Mouse (Mus musculus): Measurements from ENCODE around the gene Aspscr1.

Aspscr1 gene

DNA sequence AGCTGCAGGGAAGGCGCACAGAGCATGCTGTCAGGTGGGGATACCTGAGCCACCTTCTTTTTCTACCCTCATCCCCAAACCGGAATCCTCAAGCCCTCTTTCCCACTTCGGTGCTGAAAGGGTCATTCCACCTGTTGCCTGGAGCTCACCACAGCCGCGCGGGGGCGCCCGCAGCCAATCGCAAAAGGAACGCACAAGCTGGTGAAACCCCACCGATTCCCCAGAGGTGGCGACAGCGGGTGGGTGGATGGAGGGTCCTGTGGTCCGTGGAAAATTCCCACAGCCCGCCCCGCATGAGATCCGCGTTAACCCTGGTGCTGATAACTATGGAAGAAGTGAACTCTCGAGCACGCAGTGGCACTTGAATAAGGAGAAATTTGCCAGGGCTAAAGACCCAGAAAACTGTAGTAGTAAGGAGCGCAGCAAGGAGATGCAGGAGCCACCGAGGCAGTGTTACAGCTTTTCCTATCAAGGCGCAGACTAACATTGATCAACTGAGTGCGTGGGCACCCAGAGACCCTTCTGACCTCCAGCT lies 13.8 kb upstream of the Aspscr1 start:
- ChIA-PET POLR2A (interaction anchor here (0.5 to 20.9 kb wide), 55 partner anchors 8 to 487 kb away, joined by 3 to 227 read pairs (median 4); partner anchors contain the start of genes Pycr1 (in 3 of the 4), Aspscr1 (in 2 of the 4), Cenpx (in 2 of the 4) and Lrrc45 (in 2 of the 4)), CTCF (interaction anchor here (0.6 to 3.1 kb wide), 62 partner anchors 9 to 382 kb away, joined by 3 to 25 read pairs (median 4); partner anchors contain the start of genes Cenpx (in 2 of the 4), Lrrc45 (in 2 of the 4), Dcxr (in 1 of the 4) and Mafg (in 1 of the 4))

DNA sequence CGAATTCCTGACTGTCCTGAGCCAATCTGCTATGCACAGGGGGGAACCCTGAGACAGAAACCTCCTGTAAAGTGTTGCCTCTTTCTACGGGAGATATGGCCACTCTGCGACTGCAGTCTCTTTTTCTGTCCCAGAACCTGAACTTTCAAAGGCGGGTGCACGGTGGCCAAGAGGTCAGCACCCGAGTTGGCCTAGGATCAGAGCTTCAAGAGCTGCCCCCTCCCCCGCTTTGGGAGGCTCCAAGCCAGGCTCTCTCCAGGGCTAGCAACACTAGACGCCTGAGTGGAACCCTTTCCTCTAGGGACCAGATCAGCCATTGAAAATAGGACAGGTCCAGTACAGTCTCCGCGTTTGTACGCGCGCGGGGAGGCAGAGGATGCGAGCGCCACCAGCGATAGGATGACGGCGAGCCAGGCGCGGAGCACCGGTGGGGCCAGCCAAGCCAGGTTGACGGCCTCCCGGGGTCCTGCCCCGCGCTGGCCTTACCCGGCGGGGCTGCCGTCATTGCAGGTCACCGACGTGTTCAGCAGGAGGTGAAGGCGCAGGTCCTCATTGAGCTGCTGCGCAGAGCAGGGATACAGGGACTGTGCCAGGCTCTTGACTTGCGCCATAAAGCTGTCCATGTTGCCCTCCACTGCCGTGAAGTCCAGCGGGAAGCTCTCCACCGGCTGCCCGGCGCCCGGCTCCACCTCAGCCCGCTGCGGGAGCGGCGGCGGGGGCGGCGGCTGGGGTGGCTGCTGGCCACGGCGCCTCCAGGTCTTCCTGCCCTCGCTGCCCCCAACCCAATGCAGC lies 13.1 kb upstream of the Aspscr1 start:
- ChIA-PET POLR2A (interaction anchor here (0.5 to 20.9 kb wide), 72 partner anchors 7 to 486 kb away, joined by 3 to 227 read pairs (median 4); partner anchors contain the start of genes Pycr1 (in 3 of the 4), Rac3 (in 3 of the 4), Aspscr1 (in 2 of the 4) and Cenpx (in 2 of the 4)), CTCF (interaction anchor here (0.6 to 3.1 kb wide), 67 partner anchors 8 to 381 kb away, joined by 3 to 25 read pairs (median 4); partner anchors contain the start of genes Cenpx (in 2 of the 4), Lrrc45 (in 2 of the 4), Dcxr (in 1 of the 4) and Mafg (in 1 of the 4))

DNA sequence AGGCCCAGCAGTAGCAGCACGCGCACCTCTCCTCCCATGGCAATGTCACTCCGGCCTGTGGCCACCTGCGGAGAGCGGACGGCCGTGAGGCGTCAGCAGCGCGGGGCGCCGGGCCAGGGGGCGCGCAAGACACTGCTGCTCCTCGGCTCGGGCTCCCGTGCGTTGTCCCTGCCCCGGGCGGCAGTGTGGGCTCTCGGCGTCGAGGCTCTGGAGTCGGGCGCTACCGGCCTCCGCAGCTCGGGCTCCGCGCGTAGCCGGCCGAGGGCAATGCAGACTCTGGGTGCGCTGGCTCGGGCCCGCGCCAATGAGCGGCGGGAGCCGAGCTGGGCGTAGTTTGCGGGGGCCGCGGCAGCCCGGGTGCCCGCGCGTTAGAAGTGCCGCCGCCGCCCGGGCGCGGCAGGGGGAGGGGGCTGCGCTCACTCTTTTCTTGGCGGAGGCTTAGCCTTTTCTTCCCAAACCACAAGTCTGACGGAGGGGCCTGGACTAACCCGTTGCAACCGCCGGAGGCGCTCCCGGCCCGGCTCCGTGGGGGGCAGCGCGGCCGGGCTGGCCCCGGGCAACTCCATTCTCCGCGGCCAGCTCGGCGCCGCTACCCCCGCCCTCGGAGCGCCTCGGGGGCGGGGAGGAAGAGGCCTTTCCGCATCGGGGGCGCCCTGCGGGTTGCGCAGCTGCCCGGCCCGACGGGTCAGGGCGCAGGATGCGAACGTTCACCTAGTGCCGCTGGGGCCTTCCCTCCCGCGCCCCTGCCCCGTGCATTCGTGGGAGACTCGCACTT lies 12.3 kb upstream of the Aspscr1 start:
- ChIA-PET POLR2A (interaction anchor here (0.6 to 20.9 kb wide), 45 partner anchors 9 to 191 kb away, joined by 3 to 227 read pairs (median 4); partner anchors contain the start of genes Pycr1 (in 3 of the 4), Aspscr1 (in 2 of the 4), Cenpx (in 2 of the 4) and Lrrc45 (in 2 of the 4)), CTCF (interaction anchor here (0.5 to 3.1 kb wide), 26 partner anchors 16 to 1304 kb away, joined by 3 to 25 read pairs (median 4); partner anchors contain the start of genes Pycr1 (in 2 of the 4), Cenpx (in 1 of the 4), Dcxr (in 1 of the 4) and Lrrc45 (in 1 of the 4))

DNA sequence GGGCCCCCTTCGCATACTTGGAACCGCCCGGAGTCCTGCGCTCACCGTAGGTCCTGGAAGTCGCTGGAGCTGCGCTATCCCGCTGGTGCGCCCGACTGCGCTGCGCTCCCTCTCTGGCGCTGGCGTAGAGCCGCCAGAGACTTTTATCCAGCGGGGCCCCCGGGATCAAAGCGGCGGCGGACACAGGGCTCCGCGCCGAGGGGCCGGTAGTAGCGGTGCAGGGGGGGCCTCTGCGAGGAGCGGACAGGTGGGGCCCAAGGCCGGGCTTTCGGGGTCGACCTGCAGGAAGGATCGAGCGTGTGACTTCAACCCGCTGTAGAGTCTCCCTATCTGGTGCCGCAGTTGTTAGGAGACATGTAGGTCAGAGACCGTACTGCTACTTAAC lies 11.7 kb upstream of the Aspscr1 start, which contains the start of gene Notum:
Gene Notum, minus strand, starts transcription at position 100 of the 385 bp plus-strand sequence.
- CTCF ChIA-PET: interaction anchor here (0.5 to 3.1 kb wide), 16 partner anchors 16 to 1305 kb away, joined by 3 to 25 read pairs (median 4); partner anchors contain the start of genes Pycr1 (in 2 of the 4), Cenpx (in 1 of the 4), Lrrc45 (in 1 of the 4) and Mafg (in 1 of the 4)
- POLR2A ChIA-PET: interaction anchor here (0.6 to 34.4 kb wide), 29 partner anchors 9 to 191 kb away, joined by 3 to 509 read pairs (median 4); partner anchors contain the start of genes Pycr1 (in 4 of the 4), Aspscr1 (in 2 of the 4), Cenpx (in 2 of the 4) and Lrrc45 (in 2 of the 4)

DNA sequence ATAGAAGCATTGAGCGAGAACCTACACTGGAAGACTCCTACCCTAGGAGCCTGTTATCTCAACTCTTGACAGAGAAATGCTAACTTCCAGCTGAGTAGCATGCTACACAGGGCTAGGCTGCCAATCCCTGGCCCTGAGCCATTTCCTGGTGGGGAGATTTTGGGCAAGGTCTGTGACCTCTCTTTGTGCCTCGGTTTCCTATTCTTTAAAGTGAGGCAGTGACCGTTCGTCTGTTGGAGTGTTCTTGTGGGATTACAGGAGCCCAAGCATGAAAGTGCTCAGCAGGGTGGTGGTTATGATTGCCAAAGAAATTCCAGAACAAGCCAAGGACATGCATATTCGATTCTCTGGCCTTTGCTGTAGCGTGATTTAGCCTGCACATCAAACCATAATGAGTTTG lies 10.0 kb upstream of the Aspscr1 start:
- CTCF ChIA-PET: no interaction called here
- POLR2A ChIA-PET: interaction anchor here in 3 of 4 experiments (0.7 to 34.4 kb wide), 12 partner anchors 11 to 189 kb away, joined by 3 to 509 read pairs (median 4); partner anchors contain the start of genes Mafg (in 2 of the 3), Pycr1 (in 2 of the 3), Aspscr1 (in 1 of the 3) and Cenpx (in 1 of the 3)

DNA sequence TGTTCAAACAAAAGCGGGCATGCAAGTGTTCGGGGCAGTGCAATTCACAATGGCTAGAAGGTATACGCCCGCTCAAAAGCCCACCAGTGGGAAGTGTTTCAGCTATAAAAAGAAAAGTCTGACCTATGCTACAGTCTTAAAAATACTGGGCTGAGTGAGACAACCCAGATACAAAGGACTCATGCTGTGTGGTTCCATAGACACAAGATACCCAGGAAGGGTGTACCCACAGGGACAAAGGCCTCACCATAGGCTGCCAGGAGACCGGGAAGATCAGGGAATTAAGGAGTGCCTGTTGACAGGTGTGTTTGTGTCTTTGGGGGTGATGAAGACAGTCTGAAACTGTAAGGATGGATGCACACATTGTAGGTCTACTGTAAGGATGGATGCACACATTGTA lies 9.1 kb upstream of the Aspscr1 start:
- CTCF ChIA-PET: interaction anchor here in 1 of 4 experiments (1.1 kb wide), 1 partner anchor 56 kb away, joined by 3 read pairs; no protein-coding TSS in a partner anchor
- POLR2A ChIA-PET: interaction anchor here in 3 of 4 experiments (1.2 to 34.4 kb wide), 10 partner anchors 8 to 90 kb away, joined by 3 to 509 read pairs (median 32); partner anchors contain the start of genes Mafg (in 2 of the 3), Pycr1 (in 2 of the 3), Cenpx (in 1 of the 3) and Lrrc45 (in 1 of the 3)

DNA sequence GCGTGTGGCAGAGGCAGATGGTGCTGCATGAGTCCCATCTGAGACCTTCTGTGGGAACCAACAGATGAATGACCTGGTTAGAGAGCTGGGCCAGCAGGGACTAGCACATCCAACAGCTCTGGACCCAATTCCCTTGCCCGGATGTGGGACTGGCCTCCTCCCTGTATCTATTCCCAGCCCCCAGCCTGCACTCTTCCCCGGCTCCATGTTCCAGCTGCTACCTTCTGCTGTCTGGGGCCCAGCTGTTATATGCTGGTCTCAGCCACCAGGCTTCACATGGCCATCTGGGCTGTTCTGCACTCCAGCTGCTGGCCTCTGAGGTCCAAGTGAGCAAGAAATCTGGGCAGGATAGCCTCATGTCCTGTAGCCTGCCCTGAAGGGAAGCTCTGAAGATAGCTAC lies 7.4 kb upstream of the Aspscr1 start:
- CTCF ChIA-PET: interaction anchor here (0.5 to 3.2 kb wide), 15 partner anchors 13 to 111 kb away, joined by 3 to 13 read pairs (median 4); partner anchors contain the start of genes Cenpx (in 1 of the 4), Lrrc45 (in 1 of the 4), Mafg (in 1 of the 4) and Pycr1 (in 1 of the 4)
- POLR2A ChIA-PET: interaction anchor here in 3 of 4 experiments (0.6 to 34.4 kb wide), 53 partner anchors 8 to 723 kb away, joined by 3 to 509 read pairs (median 6); partner anchors contain the start of genes Mafg (in 3 of the 3), Pycr1 (in 3 of the 3), Cenpx (in 2 of the 3) and Dcxr (in 2 of the 3)

DNA sequence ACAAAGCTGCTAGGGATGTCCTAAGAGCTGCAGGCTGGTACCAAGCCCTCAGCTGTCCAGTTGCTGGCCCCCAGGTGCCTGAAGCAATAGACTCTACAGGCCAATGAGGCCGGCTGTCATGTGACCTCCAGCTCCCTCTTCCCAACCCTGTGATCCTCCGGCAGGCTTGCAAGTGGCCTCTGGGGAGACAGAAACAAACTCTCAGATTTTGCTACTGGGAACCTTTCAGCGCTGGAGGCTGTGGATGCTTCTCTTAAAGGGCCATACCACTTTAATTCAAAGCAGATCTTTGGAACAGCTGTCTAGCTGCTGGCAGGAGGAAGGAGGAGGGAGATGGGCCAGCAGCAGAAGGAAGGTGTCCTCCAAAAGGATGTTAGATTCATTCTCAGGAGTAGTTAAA lies 6.2 kb upstream of the Aspscr1 start:
- ChIA-PET CTCF (interaction anchor here in 3 of 4 experiments (0.8 to 3.2 kb wide), 10 partner anchors 23 to 110 kb away, joined by 3 to 13 read pairs (median 4); partner anchors contain the start of genes Cenpx (in 1 of the 3), Lrrc45 (in 1 of the 3) and Pycr1 (in 1 of the 3)), POLR2A (interaction anchor here (0.8 to 34.4 kb wide), 46 partner anchors 8 to 480 kb away, joined by 3 to 509 read pairs (median 6); partner anchors contain the start of genes Mafg (in 4 of the 4), Pycr1 (in 3 of the 4), Cenpx (in 2 of the 4) and Lrrc45 (in 2 of the 4))

DNA sequence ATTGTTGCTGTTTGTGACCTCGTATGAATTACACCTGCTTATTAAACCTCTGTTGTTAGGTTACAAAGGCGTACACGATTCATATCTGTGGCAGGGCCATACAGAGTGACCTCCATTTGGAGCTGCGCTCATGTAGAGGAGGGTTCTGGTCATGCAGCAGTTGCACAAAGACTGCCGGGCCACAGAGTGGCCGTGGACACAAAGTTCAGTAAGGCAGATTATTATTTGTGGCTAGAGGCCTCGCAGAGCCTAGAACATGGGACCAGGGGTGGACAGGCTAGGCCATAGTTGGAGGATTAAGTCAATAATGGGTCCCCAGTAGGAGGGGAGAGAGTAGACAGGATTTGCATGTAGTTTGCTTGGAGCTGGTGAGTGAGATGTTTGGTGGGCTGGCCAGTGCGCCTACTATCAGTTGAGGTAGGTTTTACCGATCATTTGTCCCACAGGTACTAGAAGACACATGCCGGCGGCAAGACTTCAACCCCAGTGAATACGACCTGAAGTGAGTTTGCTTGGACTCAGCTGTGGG lies 885 bp downstream of the Aspscr1 start:
- POLR2A ChIA-PET: interaction anchor here (0.7 to 34.4 kb wide), 53 partner anchors 8 to 316 kb away, joined by 3 to 509 read pairs (median 5); partner anchors contain the start of genes Mafg (in 3 of the 4), Notum (in 3 of the 4), Pycr1 (in 3 of the 4) and Cenpx (in 2 of the 4)
- CTCF ChIA-PET: interaction anchor here in 2 of 4 experiments (0.7 to 1.9 kb wide), 6 partner anchors 15 to 103 kb away, joined by 3 to 10 read pairs (median 5); partner anchors contain the start of gene Pycr1 (in 1 of the 2)

DNA sequence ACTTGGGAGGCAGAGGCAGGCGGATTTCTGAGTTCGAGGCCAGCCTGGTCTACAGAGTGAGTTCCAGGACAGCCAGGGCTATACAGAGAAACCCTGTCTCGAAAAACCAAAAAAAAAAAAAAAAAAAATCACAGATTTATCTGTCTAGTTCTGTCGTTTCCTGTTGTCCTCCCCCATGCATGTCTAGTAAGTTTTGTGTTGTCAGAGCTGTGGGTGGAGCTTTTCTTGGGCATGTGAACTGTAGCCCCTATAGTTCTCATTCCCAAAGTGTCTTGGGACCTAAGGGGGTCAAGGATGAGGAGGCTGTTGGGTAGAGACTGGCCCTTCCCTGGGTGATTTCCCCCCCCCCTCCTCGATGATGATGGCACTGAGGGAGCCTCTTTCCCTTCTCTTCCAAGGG lies 3.1 kb downstream of the Aspscr1 start:
- POLR2A ChIA-PET: interaction anchor here (0.6 to 34.4 kb wide), 31 partner anchors 8 to 728 kb away, joined by 3 to 509 read pairs (median 5); partner anchors contain the start of genes Cenpx (in 2 of the 4), Lrrc45 (in 2 of the 4), Mafg (in 2 of the 4) and Notum (in 2 of the 4)
- CTCF ChIA-PET: interaction anchor here in 1 of 4 experiments (2.5 to 4.4 kb wide), 2 partner anchors 16 to 20 kb away, joined by 5 to 25 read pairs; partner anchors contain the start of gene Notum

DNA sequence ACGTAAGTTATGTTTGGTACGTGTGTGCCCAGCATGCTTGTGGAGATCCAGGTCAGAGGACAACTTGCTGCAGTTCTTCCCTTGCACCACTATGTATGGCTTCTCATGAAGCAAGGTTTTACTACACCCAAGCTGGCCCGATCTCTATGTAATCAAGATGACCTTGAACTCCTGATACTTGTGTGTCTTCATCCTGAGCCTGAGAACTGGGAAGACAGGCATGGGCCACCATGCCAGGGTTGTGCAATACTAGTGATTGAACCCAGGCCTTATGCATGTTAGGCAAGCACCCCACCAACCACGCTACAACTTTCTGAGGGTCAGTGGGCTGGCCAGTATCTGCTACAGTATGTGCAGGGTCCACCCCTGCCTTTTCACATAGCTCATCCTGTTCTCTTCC lies 4.2 kb downstream of the Aspscr1 start:
- ChIA-PET CTCF (interaction anchor here in 2 of 4 experiments (0.7 to 4.4 kb wide), 9 partner anchors 17 to 527 kb away, joined by 3 to 25 read pairs (median 4); partner anchors contain the start of genes Cenpx (in 1 of the 2), Hexdc (in 1 of the 2), Lrrc45 (in 1 of the 2) and Mafg (in 1 of the 2)), POLR2A (interaction anchor here (0.8 to 34.4 kb wide), 22 partner anchors 8 to 209 kb away, joined by 3 to 509 read pairs (median 6); partner anchors contain the start of genes Mafg (in 2 of the 4), Notum (in 2 of the 4), Pycr1 (in 2 of the 4) and Arl16 (in 1 of the 4))

DNA sequence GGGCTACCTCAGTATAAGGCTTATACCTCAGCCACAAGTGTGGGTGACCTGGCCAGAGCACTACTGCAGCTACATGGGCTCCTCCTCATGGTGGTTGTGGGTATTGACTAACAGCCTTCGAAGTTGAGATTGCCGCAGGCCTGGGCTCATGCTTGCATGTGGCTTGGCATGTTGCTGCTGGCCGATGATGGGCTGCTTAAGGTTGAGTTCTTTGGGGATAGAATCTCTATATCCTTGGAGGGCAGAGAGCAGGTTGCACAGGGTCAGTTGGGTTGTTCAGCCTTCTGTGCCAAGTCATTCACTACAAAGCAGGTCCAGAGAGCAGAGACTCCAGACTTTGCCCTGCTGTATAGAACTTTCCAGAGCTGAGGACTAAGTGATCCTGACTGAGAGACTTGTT lies 7.1 kb downstream of the Aspscr1 start:
- POLR2A ChIA-PET: interaction anchor here in 3 of 4 experiments (0.6 to 34.4 kb wide), 19 partner anchors 10 to 173 kb away, joined by 3 to 509 read pairs (median 4); partner anchors contain the start of genes Pycr1 (in 2 of the 3), Cenpx (in 1 of the 3), Lrrc45 (in 1 of the 3) and Notum (in 1 of the 3)
- CTCF ChIA-PET: interaction anchor here (0.6 to 2.5 kb wide), 12 partner anchors 19 to 223 kb away, joined by 3 to 13 read pairs (median 4); partner anchors contain the start of genes Dcxr (in 1 of the 4) and Notum (in 1 of the 4)

DNA sequence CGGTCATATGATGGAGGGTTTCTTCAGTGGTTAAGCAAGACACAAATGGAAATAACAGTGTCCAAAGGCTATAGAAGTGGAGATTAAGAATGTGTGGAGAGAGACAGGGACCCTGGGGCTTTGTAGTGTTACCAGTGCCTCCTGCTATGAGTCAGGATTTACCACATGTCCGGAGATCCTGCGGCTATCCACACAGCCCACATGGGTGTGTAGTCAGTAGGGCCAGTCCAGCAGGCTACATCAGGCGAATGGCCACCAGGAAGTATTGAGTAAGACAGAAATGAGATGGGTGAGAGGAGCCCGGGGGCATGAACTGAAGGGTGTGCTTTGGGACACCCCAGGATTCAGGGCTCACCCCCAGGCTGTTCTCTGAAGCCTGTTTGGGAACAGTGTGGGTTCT lies 9.9 kb downstream of the Aspscr1 start:
- ChIA-PET CTCF (interaction anchor here in 1 of 4 experiments (1.9 kb wide), 1 partner anchor 14 kb away, joined by 5 read pairs; no protein-coding TSS in a partner anchor), POLR2A (interaction anchor here in 2 of 4 experiments (1.0 to 34.4 kb wide), 7 partner anchors 9 to 50 kb away, joined by 3 to 509 read pairs (median 7); partner anchors contain the start of genes Notum (in 2 of the 2), Aspscr1 (in 1 of the 2), Cenpx (in 1 of the 2) and Lrrc45 (in 1 of the 2))

DNA sequence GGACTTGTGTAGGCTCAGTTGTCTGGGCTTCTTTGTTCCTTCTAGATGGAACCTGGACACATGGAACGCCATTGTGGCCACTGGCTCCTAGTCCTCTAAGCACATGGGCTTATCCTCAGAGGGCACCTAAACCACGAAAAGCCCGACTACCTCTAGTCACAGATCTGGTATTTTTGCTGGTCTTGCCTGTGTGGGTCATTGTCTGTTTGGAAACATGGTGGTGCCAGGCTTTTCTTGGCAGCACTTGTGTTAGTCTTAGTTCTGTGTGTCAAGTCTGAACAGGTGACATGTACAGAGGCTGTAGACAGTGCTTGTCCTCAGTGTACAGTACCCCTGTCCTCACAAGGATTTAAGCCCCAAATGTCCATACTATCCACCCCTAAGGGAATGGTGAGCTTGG lies 10.8 kb downstream of the Aspscr1 start:
- CTCF ChIA-PET: interaction anchor here in 2 of 4 experiments (0.5 to 1.9 kb wide), 2 partner anchors 13 to 37 kb away, joined by 3 to 5 read pairs; no protein-coding TSS in a partner anchor
- POLR2A ChIA-PET: interaction anchor here in 3 of 4 experiments (0.7 to 34.4 kb wide), 13 partner anchors 9 to 118 kb away, joined by 3 to 509 read pairs (median 4); partner anchors contain the start of genes Aspscr1 (in 3 of the 3), Notum (in 2 of the 3), Cenpx (in 1 of the 3) and Lrrc45 (in 1 of the 3)

DNA sequence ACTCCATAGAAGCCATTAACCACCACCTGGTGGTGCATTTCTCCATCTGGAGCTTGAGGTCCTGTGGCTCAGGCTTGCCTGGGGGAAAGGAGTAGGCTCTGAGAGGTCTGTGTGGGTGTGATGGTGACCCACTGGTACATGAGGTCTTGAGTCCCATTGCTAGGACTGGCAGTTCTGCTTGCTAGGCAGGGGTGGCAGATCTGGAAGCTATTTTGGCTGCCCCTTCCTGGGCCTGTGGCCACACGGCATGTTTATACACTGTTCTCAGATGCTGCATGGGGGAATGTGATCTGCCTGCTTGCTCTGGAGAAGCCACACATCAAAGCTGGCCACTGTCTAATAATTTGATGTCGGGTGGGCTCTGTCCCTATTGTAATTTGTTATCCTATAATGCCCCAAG lies 11.3 kb downstream of the Aspscr1 start:
- POLR2A ChIA-PET: interaction anchor here (0.5 to 34.4 kb wide), 17 partner anchors 10 to 118 kb away, joined by 3 to 509 read pairs (median 4); partner anchors contain the start of genes Aspscr1 (in 3 of the 4), Notum (in 2 of the 4), Cenpx (in 1 of the 4) and Lrrc45 (in 1 of the 4)
- CTCF ChIA-PET: interaction anchor here in 3 of 4 experiments (0.5 to 1.9 kb wide), 3 partner anchors 12 to 36 kb away, joined by 3 to 5 read pairs (median 3); no protein-coding TSS in a partner anchor

Data from embryonic stem cell, embryonic (primary cell).